Mouse (Mus musculus): ENCODE results near the gene Nap1l5.

DNA sequence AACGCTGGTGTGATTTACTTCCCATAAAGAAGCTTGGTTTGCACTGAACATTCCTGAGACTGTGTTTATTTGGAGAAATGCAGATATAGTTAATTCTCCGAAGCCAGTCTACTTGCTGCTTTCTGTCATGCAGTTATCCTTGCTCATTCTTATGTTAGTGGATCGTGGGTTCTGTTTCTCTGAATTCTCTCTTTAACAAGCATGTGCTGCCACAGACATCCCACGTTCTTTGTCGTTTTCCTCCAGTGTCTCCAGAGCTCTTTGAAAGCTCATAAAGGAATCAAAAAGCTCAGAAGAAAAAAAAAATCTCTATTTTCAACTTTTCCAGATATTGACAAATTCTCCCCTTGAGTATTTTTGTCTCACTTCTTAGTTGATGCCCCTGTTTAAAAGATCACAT is 7.1 kb upstream of the Nap1l5 start:
- TF ChIP-seq CTCF (IDR thresholded peaks at IDR 0.05) (no peak), EP300 (IDR thresholded peaks at IDR 0.05) (no peak)

Data from lung, postnatal 0 days (tissue).